Mouse (Mus musculus) adrenal gland, postnatal 25 days (tissue): Measurements from ENCODE around the gene Ltb4r2. TPM values are rescaled to one million over a fixed set of nuclear protein-coding genes. Genes with fewer than 3 reads are reported as not detected.

Experiments
- DNase-seq: peaks from one replicate; pipeline ENCODE4 v3.0.0; 2021; ENCODE audit warnings: mixed read lengths
- total RNA-seq: library from RNA; stranded (reverse); gene quantifications from 2 replicates; pipeline ENCODE4 v1.2.3, GENCODE M21; 2021

Gene Ltb4r2
- total RNA-seq, 1 experiment from 2014 or later, result 0.12 TPM

- no peak for DNase-seq
Measured at GRCm38 (mm10) chr14:55737086-55737687, 24.0 kb upstream of the Ltb4r2 start.

- DNase-seq, result peak; percentile 83
Measured at GRCm38 (mm10) chr14:55743711-55744110, 17.5 kb upstream of the Ltb4r2 start.

- peak; percentile 90 for DNase-seq
Measured at GRCm38 (mm10) chr14:55745180-55745860, 15.9 kb upstream of the Ltb4r2 start, which contains the start of the genes Dhrs1 and Nop9. Gene Dhrs1, minus strand, starts transcription at chr14:55745690. Gene Nop9, plus strand, starts transcription at chr14:55745693.

GRCm38 (mm10) chr14:55745861-55746237, 15.4 kb upstream of the Ltb4r2 start:
- no peak for DNase-seq

GRCm38 (mm10) chr14:55747051-55747847, 14.0 kb upstream of the Ltb4r2 start:
- DNase-seq, result no peak

- no peak for DNase-seq
Measured at GRCm38 (mm10) chr14:55757566-55757965, 3.7 kb upstream of the Ltb4r2 start.

- DNase-seq, result no peak
Measured at GRCm38 (mm10) chr14:55758363-55758784, 2.9 kb upstream of the Ltb4r2 start, which contains the start of gene Cideb. Gene Cideb, minus strand, starts transcription at chr14:55758458.

GRCm38 (mm10) chr14:55760156-55760555, 1.1 kb upstream of the Ltb4r2 start:
- peak; percentile 80 for DNase-seq

- peak; percentile 47 for DNase-seq
Measured at GRCm38 (mm10) chr14:55762001-55762821, 983 bp downstream of the Ltb4r2 start.

GRCm38 (mm10) chr14:55763166-55763565, 1.9 kb downstream of the Ltb4r2 start:
- DNase-seq, result no peak

GRCm38 (mm10) chr14:55765696-55766095, 4.5 kb downstream of the Ltb4r2 start, which contains the start of gene Ltb4r1:
Gene Ltb4r1, plus strand, starts transcription at chr14:55765962.
- no peak for DNase-seq

GRCm38 (mm10) chr14:55767519-55768414, 6.5 kb downstream of the Ltb4r2 start:
- peak; percentile 65 for DNase-seq

GRCm38 (mm10) chr14:55768555-55768954, 7.3 kb downstream of the Ltb4r2 start:
- DNase-seq, result no peak

- DNase-seq, result no peak
Measured at GRCm38 (mm10) chr14:55769087-55769703, 8.0 kb downstream of the Ltb4r2 start.

GRCm38 (mm10) chr14:55776711-55777110, 15.5 kb downstream of the Ltb4r2 start:
- no peak for DNase-seq

GRCm38 (mm10) chr14:55777176-55777575, 15.9 kb downstream of the Ltb4r2 start:
- DNase-seq, result no peak

GRCm38 (mm10) chr14:55777806-55778205, 16.6 kb downstream of the Ltb4r2 start:
- DNase-seq, result no peak

- no peak for DNase-seq
Measured at GRCm38 (mm10) chr14:55778686-55779085, 17.5 kb downstream of the Ltb4r2 start.

- no peak for DNase-seq
Measured at GRCm38 (mm10) chr14:55779656-55780055, 18.4 kb downstream of the Ltb4r2 start.

- DNase-seq, result no peak
Measured at GRCm38 (mm10) chr14:55780736-55781135, 19.5 kb downstream of the Ltb4r2 start.
